Mouse (Mus musculus) lung, embryonic 15.5 days (tissue): ENCODE results near the gene Ndufs8. TPM values are rescaled to one million over a fixed set of nuclear protein-coding genes. Genes with fewer than 3 reads are reported as not detected.

Source experiments
- ATAC-seq: fragments of 200-750 bp; cut with Nextera tagmentation; 2 replicates; pipeline ENCODE4 v1.8.0; 2017; ENCODE audit warnings: moderate number of reproducible peaks, borderline replicate concordance; ENCODE audit not compliant: low FRiP score, low TSS enrichment; ENCODE audit errors: extremely low read depth
- H3K27ac ChIP-seq: fragments of 300-500 bp; sonication (generic); 2 replicates; pipeline ENCODE4 v1.5.1; 2015; ENCODE audit warnings: moderate library complexity, mild to moderate bottlenecking, inconsistent platforms
- H3K27me3 ChIP-seq: fragments of 300-500 bp; sonication (generic); 2 replicates; pipeline ENCODE4 v1.6.1; 2015; ENCODE audit warnings: inconsistent platforms
- H3K36me3 ChIP-seq: fragments of 300-500 bp; sonication (generic); 2 replicates; pipeline ENCODE4 v1.6.1; 2015; ENCODE audit warnings: inconsistent platforms
- H3K4me1 ChIP-seq: fragments of 300-500 bp; sonication (generic); 2 replicates; pipeline ENCODE4 v1.6.1; 2015; ENCODE audit warnings: inconsistent platforms
- H3K4me2 ChIP-seq: fragments of 300-500 bp; sonication (generic); 2 replicates; pipeline ENCODE4 v1.6.1; 2015; ENCODE audit warnings: inconsistent platforms, mild to moderate bottlenecking, moderate library complexity
- H3K4me3 ChIP-seq: fragments of 300-500 bp; sonication (generic); 2 replicates; pipeline ENCODE4 v1.5.1; 2015; ENCODE audit warnings: mild to moderate bottlenecking, inconsistent platforms
- H3K9ac ChIP-seq: fragments of 300-500 bp; sonication (generic); 2 replicates; pipeline ENCODE4 v1.6.1; 2015; ENCODE audit warnings: inconsistent platforms
- H3K9me3 ChIP-seq: fragments of 300-500 bp; sonication (generic); 2 replicates; pipeline ENCODE4 v1.6.1; 2016; ENCODE audit warnings: inconsistent platforms
- WGBS: fragments of 180-500 bp; shearing (Covaris S2); methylation state at CpG from one replicate; pipeline ENCODE4 v1.1.7; 2015; 5-methylcytosine and 5-hydroxymethylcytosine counted together
- polyA plus RNA-seq: library from polyadenylated mRNA; unstranded; fragments of >200 nt; fragmentation: Nextera tagmentation; extraction: Ambion mirVana; gene quantifications from 2 replicates; pipeline ENCODE4 v1.2.1, GENCODE M21; 2015

The Ndufs8 gene
- polyA plus RNA-seq, 1 experiment from 2014 or later: 303 TPM

DNA sequence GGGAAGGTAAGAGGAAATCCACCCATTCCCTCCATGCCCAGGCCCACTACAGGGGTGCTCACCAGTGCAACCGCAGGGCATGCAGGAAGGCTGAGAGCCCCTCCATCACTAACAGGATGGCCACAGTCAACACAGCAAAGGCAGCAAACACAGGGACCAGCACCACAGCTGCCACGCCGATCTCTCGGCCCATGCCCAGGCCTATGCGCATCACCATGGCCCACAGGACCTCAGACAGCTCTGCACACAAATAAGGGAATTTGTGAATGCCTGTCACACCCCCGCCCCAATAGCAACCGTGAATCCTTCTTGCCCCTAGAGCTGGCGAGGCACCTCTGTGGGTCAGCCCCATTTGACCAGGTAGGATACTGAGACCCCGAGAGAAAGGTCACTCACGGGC lies 16.4 kb downstream of the Ndufs8 start:
- Histone ChIP-seq H3K9ac (no peak overlapping the region), H3K27me3 (no peaks in the 10 kb centered on the region), H3K27ac (no peak overlapping the region), H3K9me3 (no peaks in the 10 kb centered on the region), H3K4me3 (no peak overlapping the region), H3K4me1 (no peaks in the 10 kb centered on the region), H3K4me2 (no peak overlapping the region), H3K36me3 (peaks cover 71% of the 10 kb centered on the region)
- 84% methylated on average over 10 of the region's 10 CpGs for WGBS
- no peak for ATAC-seq

DNA sequence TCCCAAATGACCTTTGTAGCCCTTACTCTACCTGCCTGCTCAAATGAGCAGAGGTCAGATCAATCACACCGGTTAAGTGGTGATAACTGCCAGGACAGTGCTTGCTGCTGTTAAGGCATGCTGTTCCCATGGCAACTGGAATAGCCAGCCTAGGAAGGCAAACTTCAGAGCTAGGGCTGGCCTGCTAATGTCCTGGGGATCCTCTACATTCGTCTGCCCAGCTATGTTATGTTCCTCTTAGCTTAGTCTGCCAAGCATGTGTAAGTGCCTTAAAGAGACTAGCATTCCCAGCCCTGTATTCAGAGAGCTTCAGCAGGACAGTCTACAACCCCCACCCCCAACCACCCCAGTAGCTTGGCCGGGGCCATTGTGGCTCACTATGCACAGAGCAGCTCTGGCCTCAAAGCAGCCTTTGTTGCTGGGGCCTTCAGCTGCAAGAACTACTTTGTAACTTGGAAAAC lies 17.4 kb downstream of the Ndufs8 start:
- Histone ChIP-seq H3K27me3 (no peaks in the 10 kb centered on the region), H3K9me3 (no peaks in the 10 kb centered on the region), H3K4me1 (no peaks in the 10 kb centered on the region), H3K4me3 (no peak overlapping the region), H3K9ac (no peak overlapping the region), H3K4me2 (no peak overlapping the region), H3K27ac (no peak overlapping the region), H3K36me3 (peaks cover 81% of the 10 kb centered on the region)
- 28% methylated on average over 3 of the region's 3 CpGs for WGBS
- no peak for ATAC-seq

DNA sequence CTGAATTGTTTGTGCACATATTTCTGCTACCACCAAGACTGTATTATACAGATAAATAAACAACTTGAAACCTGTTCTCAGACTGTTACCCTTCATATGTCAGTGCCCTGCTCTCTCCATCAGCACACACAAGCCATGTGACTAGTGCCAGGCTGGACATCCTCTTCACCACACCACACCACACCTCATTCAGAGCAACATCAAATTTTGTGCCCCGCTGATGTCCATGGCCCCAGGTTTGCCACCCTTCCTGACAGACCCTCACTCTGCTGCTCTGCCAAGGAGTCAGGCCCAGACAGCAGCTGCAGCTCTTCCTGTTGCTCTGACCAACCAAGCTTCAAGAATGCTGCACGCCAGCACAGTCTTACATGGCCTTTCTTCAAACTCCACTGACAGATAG lies 18.3 kb downstream of the Ndufs8 start:
- no peak overlapping the region for H3K4me3 ChIP-seq
- 88% methylated on average over 2 of the region's 2 CpGs for WGBS
- ATAC-seq: no peak
- peaks cover 83% of the 10 kb centered on the region for H3K36me3 ChIP-seq
- no peak overlapping the region for H3K4me2 ChIP-seq
- H3K27me3 ChIP-seq: no peaks in the 10 kb centered on the region
- no peak overlapping the region for H3K27ac ChIP-seq
- H3K9ac ChIP-seq: no peak overlapping the region
- no peaks in the 10 kb centered on the region for H3K4me1 ChIP-seq
- no peaks in the 10 kb centered on the region for H3K9me3 ChIP-seq

DNA sequence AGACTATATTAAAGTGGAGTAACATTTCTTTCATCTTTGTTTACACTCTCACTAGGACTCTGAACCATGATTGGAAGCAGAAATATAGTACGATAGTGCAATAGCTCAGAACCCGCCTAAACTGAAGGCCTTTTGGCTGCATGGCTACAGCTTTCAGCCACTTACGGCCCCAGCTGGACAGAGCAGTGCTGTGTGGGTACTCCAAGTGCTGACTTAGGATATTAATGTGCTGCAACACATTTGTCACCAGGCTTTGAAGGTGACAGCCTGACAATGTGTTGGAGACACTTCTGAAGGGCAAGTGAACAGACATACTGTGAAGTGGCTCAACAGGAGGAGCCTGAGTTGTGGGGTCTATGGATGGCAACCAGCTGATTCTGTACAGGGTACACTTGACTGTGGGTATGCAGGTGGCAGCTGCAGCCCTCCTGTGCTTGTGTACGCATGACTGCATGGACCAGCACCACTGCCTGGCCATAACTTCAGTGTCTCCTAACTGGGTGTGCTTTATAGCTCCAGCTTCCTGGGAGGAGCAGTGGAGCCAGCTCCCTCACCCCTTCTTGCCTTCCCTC lies 18.9 kb downstream of the Ndufs8 start:
- WGBS: 77% methylated on average over 4 of the region's 4 CpGs
- H3K4me1 ChIP-seq: no peaks in the 10 kb centered on the region
- peaks cover 83% of the 10 kb centered on the region for H3K36me3 ChIP-seq
- H3K4me2 ChIP-seq: no peak overlapping the region
- no peak overlapping the region for H3K27ac ChIP-seq
- no peak overlapping the region for H3K4me3 ChIP-seq
- ATAC-seq: no peak
- no peak overlapping the region for H3K9ac ChIP-seq
- H3K9me3 ChIP-seq: no peaks in the 10 kb centered on the region
- no peaks in the 10 kb centered on the region for H3K27me3 ChIP-seq

DNA sequence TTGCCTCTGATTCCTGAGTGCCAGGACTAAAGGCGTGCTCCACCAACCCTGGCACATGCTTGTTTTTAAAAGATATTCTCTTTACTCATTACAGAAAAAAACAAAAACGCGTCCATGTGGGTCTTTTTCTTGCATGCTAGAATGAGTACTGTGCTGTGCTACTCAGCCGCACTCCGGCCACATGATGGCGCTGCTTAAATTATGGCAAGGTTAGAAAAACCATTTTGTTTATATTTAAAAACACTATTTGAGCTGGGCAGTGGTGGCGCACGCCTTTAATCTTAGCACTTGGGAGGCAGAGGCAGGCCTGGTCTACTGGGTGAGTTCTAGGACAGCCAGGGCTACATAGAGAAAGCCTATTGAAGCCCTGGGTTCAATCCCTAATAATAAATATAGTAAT lies 22.4 kb downstream of the Ndufs8 start:
- Histone ChIP-seq H3K27me3 (no peaks in the 10 kb centered on the region), H3K9me3 (no peaks in the 10 kb centered on the region), H3K4me3 (no peak overlapping the region), H3K4me1 (peaks cover 1% of the 10 kb centered on the region), H3K9ac (no peak overlapping the region), H3K4me2 (no peak overlapping the region), H3K36me3 (peaks cover 79% of the 10 kb centered on the region), H3K27ac (no peak overlapping the region)
- WGBS: 76% methylated on average over 8 of the region's 8 CpGs
- ATAC-seq: no peak

DNA sequence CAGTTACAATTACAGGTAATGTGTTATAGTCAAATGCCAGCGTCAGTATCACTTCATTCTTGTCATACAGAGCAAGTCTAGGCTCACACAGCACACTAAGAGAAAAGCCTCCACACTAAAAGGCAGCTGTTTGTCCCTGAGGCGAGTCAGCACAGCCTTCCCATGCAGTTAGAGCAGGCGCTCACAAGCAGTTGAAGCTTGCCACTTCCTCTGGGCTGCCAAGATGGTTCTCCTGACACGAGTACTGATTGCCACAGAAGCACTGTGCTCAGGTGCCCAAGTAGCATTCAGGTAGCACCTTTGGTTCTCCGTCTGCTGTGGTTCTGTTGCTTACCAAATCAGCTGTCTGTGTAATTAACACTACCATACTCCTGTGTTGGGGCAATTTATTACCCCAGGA lies 23.5 kb downstream of the Ndufs8 start:
- no peak overlapping the region for H3K4me3 ChIP-seq
- no peak for ATAC-seq
- peaks cover 69% of the 10 kb centered on the region for H3K36me3 ChIP-seq
- no peak overlapping the region for H3K9ac ChIP-seq
- no peak overlapping the region for H3K27ac ChIP-seq
- no peaks in the 10 kb centered on the region for H3K9me3 ChIP-seq
- H3K4me1 ChIP-seq: peaks cover 12% of the 10 kb centered on the region
- no peaks in the 10 kb centered on the region for H3K27me3 ChIP-seq
- H3K4me2 ChIP-seq: no peak overlapping the region
- WGBS: 77% methylated on average over 5 of the region's 5 CpGs

DNA sequence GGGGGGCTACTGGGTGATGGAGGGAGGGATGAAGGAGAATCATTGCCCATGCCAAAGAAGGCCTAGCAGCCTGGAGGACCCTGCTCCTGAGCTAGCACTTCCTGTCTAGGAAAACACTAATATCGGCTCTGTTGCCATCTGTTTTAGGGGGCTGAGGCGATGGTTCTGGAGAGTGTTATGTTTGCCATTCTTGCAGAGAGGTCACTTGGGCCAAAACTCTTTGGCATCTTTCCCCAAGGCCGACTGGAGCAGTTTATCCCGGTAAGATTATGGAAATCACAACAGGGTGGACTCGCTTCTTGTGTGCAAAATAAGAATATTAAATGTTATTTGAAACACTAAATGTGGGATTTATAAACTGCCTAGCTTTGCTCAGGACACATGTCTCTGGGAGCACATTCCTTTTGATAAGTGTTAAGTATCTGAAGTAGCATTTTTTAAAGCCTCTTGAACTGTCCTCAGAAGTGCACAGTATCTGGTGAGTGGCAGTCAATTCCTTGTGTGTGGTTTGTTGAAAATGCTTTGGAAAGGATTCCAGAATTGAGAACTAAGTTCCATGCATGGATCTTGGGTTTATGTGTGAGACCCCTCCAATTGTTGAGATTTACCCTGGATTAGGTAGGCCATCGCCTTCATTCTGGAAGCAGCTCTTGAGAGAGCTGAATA lies 28.1 kb downstream of the Ndufs8 start:
- no peaks in the 10 kb centered on the region for H3K27me3 ChIP-seq
- H3K9me3 ChIP-seq: no peaks in the 10 kb centered on the region
- peak overlapping the region; percentile 71 for H3K27ac ChIP-seq
- no peak overlapping the region for H3K4me3 ChIP-seq
- H3K9ac ChIP-seq: no peak overlapping the region
- no peak for ATAC-seq
- H3K36me3 ChIP-seq: peaks cover 26% of the 10 kb centered on the region
- H3K4me2 ChIP-seq: no peak overlapping the region
- WGBS: 33% methylated on average over 6 of the region's 6 CpGs
- peaks cover 38% of the 10 kb centered on the region for H3K4me1 ChIP-seq

DNA sequence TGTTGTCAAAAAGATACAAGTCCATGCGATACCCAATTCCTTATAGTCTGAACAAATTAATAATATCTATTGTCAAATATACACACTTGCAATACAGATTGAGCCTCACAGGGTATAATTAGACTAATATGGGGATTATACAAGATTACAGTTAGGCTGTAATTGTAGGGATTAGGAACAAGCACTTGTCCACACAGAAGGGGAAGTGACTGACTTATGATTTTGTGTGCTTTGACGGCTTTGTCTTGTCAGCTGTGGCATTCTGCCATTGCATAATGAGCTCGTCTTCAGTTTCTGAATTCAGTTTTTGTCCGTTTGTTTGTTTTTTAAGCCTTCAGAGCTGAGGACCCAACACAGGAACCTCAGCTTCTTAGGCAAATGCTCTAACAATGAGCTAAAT lies 30.4 kb downstream of the Ndufs8 start:
- Histone ChIP-seq H3K4me2 (no peak overlapping the region), H3K4me3 (no peak overlapping the region), H3K9me3 (no peaks in the 10 kb centered on the region), H3K9ac (no peak overlapping the region), H3K27ac (no peak overlapping the region), H3K36me3 (peaks cover 9% of the 10 kb centered on the region; the same call in 1 of the 2 replicates), H3K4me1 (peaks cover 38% of the 10 kb centered on the region), H3K27me3 (no peaks in the 10 kb centered on the region)
- 75% methylated on average over 4 of the region's 4 CpGs for WGBS
- ATAC-seq: no peak

DNA sequence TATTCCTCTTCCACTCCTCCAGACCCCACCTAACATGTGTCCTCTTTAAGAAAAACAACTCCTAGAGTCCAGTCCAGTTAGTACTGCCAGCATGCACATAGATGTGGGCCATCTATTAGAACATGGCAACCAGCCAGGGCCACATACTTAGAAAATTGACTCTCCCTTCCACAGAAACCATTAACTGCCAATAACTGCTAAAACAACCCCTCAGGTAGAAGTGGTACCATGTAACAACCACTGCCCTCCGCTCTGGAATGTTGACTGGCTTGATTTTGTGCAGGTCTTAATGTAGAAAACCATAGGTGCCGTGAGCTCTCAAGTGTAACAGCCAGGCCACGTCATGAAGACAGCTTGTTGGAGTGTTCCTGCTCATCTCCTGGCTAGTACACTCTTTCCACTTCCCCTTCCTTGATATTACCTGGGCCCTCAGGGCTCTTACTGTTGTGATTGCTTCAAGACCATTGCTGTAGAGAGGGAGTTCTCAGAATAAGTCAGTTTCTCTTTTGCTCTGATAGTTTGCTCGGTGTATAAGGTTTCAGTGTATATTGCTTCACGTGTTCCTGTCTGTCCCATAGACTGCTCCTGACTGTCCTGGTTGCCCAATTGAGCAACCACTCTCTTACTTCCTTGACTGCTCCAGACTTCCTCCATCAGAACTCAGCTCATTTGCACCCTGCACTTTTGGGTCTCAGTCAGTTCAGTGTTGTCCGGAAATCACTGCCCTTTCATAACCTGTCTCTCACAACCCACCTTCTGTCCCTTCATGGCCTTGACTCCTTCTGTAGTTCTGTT lies 32.3 kb downstream of the Ndufs8 start:
- ATAC-seq: peak; percentile 37; the same call in 1 of the 2 replicates
- Histone ChIP-seq H3K4me1 (peaks cover 37% of the 10 kb centered on the region), H3K9me3 (no peaks in the 10 kb centered on the region), H3K4me2 (no peak overlapping the region), H3K9ac (no peak overlapping the region), H3K27me3 (no peaks in the 10 kb centered on the region), H3K4me3 (no peak overlapping the region), H3K36me3 (no peaks in the 10 kb centered on the region), H3K27ac (peak overlapping the region; percentile 49)
- 60% methylated on average over 6 of the region's 6 CpGs for WGBS

DNA sequence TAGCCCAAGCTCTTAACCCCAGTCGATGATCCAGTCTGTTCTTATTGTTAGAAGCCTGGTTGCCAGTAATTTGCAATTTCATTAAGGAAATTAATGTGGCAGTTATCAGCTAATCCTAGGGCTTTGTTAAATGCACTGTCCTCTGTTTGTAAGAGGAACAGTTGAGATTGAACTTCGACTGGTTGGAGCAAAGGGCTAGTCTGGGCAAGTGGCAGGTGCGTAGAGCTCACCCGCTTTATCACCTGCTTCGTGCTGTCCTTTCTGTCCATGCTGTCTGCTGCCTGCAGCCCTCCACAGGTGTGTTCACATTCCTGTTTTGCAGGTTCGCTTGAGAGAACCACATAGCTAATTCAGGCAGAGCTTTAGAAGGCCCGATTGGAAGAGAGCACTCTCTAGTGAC lies 37.5 kb downstream of the Ndufs8 start:
- no peak overlapping the region for H3K4me3 ChIP-seq
- no peak for ATAC-seq
- 67% methylated on average over 7 of the region's 7 CpGs for WGBS
- no peak overlapping the region for H3K9ac ChIP-seq
- no peak overlapping the region for H3K4me2 ChIP-seq
- H3K27me3 ChIP-seq: no peaks in the 10 kb centered on the region
- H3K9me3 ChIP-seq: no peaks in the 10 kb centered on the region
- H3K27ac ChIP-seq: no peak overlapping the region
- H3K36me3 ChIP-seq: no peaks in the 10 kb centered on the region
- peaks cover 8% of the 10 kb centered on the region for H3K4me1 ChIP-seq

DNA sequence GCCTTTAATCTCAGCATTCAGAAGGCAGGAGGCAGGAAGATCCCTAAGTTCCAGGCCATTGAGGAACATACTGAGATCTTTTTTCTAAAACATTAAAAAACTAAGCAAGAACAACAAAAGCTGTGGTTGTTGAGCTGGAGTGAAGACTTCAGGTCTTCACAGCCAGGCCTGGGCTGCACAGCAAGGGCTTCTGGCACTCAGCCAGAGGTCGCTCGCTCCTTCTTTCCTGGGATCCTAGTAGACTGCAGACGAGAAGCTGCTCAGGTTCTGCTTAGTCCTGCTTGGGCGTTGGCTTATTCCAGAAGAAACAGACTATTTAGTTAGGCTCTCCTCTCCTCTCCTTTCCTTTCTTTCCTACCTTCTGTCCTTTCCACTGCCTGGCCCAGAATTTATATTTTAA lies 40.2 kb downstream of the Ndufs8 start:
- WGBS: 46% methylated on average over 4 of the region's 4 CpGs
- peaks cover 8% of the 10 kb centered on the region; the same call in 1 of the 2 replicates for H3K4me1 ChIP-seq
- no peaks in the 10 kb centered on the region for H3K36me3 ChIP-seq
- H3K9me3 ChIP-seq: no peaks in the 10 kb centered on the region
- no peak overlapping the region for H3K4me2 ChIP-seq
- no peak overlapping the region for H3K4me3 ChIP-seq
- ATAC-seq: no peak
- H3K27me3 ChIP-seq: no peaks in the 10 kb centered on the region
- no peak overlapping the region for H3K9ac ChIP-seq
- no peak overlapping the region for H3K27ac ChIP-seq

DNA sequence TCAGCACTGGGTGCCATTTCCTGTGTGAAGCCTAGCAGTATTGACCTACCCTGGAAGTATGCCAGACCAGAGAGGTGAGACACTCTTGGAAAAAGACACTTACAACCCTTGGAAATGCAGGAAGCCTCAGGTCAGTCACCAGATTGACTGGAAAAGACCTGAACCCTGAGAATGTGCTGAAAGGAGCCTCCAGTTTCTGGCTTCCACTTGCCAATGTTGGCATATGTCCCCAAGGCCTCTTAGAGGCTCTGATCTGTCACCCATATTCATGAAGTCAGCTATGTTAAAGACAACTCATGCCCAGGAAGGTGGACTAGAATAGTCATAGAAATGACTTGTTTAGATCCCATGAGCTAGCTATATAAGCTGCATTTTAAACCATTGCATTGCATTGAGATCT lies 41.1 kb downstream of the Ndufs8 start:
- H3K27me3 ChIP-seq: no peaks in the 10 kb centered on the region
- ATAC-seq: no peak
- H3K9me3 ChIP-seq: no peaks in the 10 kb centered on the region
- H3K27ac ChIP-seq: no peak overlapping the region
- peaks cover 3% of the 10 kb centered on the region for H3K36me3 ChIP-seq
- no peak overlapping the region for H3K4me2 ChIP-seq
- peaks cover 8% of the 10 kb centered on the region; the same call in 1 of the 2 replicates for H3K4me1 ChIP-seq
- no peak overlapping the region for H3K9ac ChIP-seq
- H3K4me3 ChIP-seq: no peak overlapping the region
